Mouse (Mus musculus): ENCODE measurements at regions not wholly inside any gene's neighbourhood (a gene's known extent, or its start where the extent isn't known, plus 50 kb on each side); places are given as distances from the start of the nearest gene placed in this dataset.

GRCm38 (mm10) chr7:70472786-70473185 is 106.3 kb upstream of the Nr2f2 start:
- Histone ChIP-seq H3K4me1 (ENCODE audit: control insufficient read depth, insufficient read depth, low read depth, low read length) (no peaks in the 10 kb centered on the region), H3K4me3 (ENCODE audit: low read length) (no peak overlapping the region), H3K4me2 (ENCODE audit: low read length) (no peak overlapping the region), H3K9ac (ENCODE audit: low read depth, low read length) (no peak overlapping the region), H3K36me3 (ENCODE audit: control insufficient read depth, insufficient read depth, low read length) (no peaks in the 10 kb centered on the region), H3K9me3 (ENCODE audit: control insufficient read depth, low read length) (no peaks in the 10 kb centered on the region), H3K27ac (ENCODE audit: low read depth, low read length) (no peak overlapping the region), H3K27me3 (replicated peaks; ENCODE audit: control insufficient read depth, insufficient read depth, low read length) (no peaks in the 10 kb centered on the region)
- ATAC-seq = no peak
- 78% methylated on average over 4 of the region's 4 CpGs for WGBS

GRCm38 (mm10) chr7:70470557-70470956 is 104.0 kb upstream of the Nr2f2 start:
- Histone ChIP-seq H3K4me1 (ENCODE audit: control insufficient read depth, insufficient read depth, low read depth, low read length) (no peaks in the 10 kb centered on the region), H3K36me3 (ENCODE audit: control insufficient read depth, insufficient read depth, low read length) (no peaks in the 10 kb centered on the region), H3K9me3 (ENCODE audit: control insufficient read depth, low read length) (no peaks in the 10 kb centered on the region), H3K9ac (ENCODE audit: low read depth, low read length) (no peak overlapping the region), H3K27me3 (replicated peaks; ENCODE audit: control insufficient read depth, insufficient read depth, low read length) (no peaks in the 10 kb centered on the region), H3K4me2 (ENCODE audit: low read length) (no peak overlapping the region), H3K27ac (ENCODE audit: low read depth, low read length) (no peak overlapping the region), H3K4me3 (ENCODE audit: low read length) (no peak overlapping the region)
- 98% methylated on average over 2 of the region's 2 CpGs for WGBS
- ATAC-seq = no peak

- Histone ChIP-seq H3K9me3 (ENCODE audit: control insufficient read depth, low read length) (no peaks in the 10 kb centered on the region), H3K4me3 (ENCODE audit: low read length) (no peak overlapping the region), H3K27me3 (replicated peaks; ENCODE audit: control insufficient read depth, insufficient read depth, low read length) (no peaks in the 10 kb centered on the region), H3K36me3 (ENCODE audit: control insufficient read depth, insufficient read depth, low read length) (no peaks in the 10 kb centered on the region), H3K9ac (ENCODE audit: low read depth, low read length) (no peak overlapping the region), H3K27ac (ENCODE audit: low read depth, low read length) (no peak overlapping the region), H3K4me1 (ENCODE audit: control insufficient read depth, insufficient read depth, low read depth, low read length) (no peaks in the 10 kb centered on the region), H3K4me2 (ENCODE audit: low read length) (no peak overlapping the region)
- no peak for ATAC-seq
- WGBS = 90% methylated on average over 4 of the region's 4 CpGs
Observed at GRCm38 (mm10) chr7:70462131-70462530, 95.6 kb upstream of the Nr2f2 start.

GRCm38 (mm10) chr7:70454525-70454924 is 88.0 kb upstream of the Nr2f2 start:
- Histone ChIP-seq H3K4me1 (ENCODE audit: control insufficient read depth, insufficient read depth, low read depth, low read length) (no peaks in the 10 kb centered on the region), H3K9me3 (ENCODE audit: control insufficient read depth, low read length) (no peaks in the 10 kb centered on the region), H3K9ac (ENCODE audit: low read depth, low read length) (no peak overlapping the region), H3K36me3 (ENCODE audit: control insufficient read depth, insufficient read depth, low read length) (no peaks in the 10 kb centered on the region), H3K27me3 (replicated peaks; ENCODE audit: control insufficient read depth, insufficient read depth, low read length) (no peaks in the 10 kb centered on the region), H3K4me3 (ENCODE audit: low read length) (no peak overlapping the region), H3K27ac (ENCODE audit: low read depth, low read length) (no peak overlapping the region), H3K4me2 (ENCODE audit: low read length) (no peak overlapping the region)
- 33% methylated on average over 1 of the region's 1 CpGs for WGBS
- peak; percentile 76 for ATAC-seq

GRCm38 (mm10) chr7:70452816-70453215 is 86.3 kb upstream of the Nr2f2 start:
- H3K4me2 ChIP-seq (ENCODE audit: low read length) = no peak overlapping the region
- 58% methylated on average over 4 of the region's 4 CpGs for WGBS
- ATAC-seq = no peak

GRCm38 (mm10) chr7:70438908-70439307 is 72.4 kb upstream of the Nr2f2 start:
- H3K4me2 ChIP-seq (ENCODE audit: low read length) = no peak overlapping the region
- ATAC-seq = no peak
- no peaks in the 10 kb centered on the region for H3K27me3 ChIP-seq (replicated peaks; ENCODE audit: control insufficient read depth, insufficient read depth, low read length)
- no peak overlapping the region for H3K4me3 ChIP-seq (ENCODE audit: low read length)
- no peaks in the 10 kb centered on the region for H3K9me3 ChIP-seq (ENCODE audit: control insufficient read depth, low read length)
- no peak overlapping the region for H3K27ac ChIP-seq (ENCODE audit: low read depth, low read length)
- WGBS = 94% methylated on average over 6 of the region's 6 CpGs
- no peaks in the 10 kb centered on the region for H3K4me1 ChIP-seq (ENCODE audit: control insufficient read depth, insufficient read depth, low read depth, low read length)
- no peak overlapping the region for H3K9ac ChIP-seq (ENCODE audit: low read depth, low read length)
- H3K36me3 ChIP-seq (ENCODE audit: control insufficient read depth, insufficient read depth, low read length) = no peaks in the 10 kb centered on the region

More at GRCm38 (mm10) chr7:70452816-70453215, 86.3 kb upstream of the Nr2f2 start:
- H3K9ac ChIP-seq (ENCODE audit: low read depth, low read length) = no peak overlapping the region
- no peak overlapping the region for H3K4me3 ChIP-seq (ENCODE audit: low read length)
- H3K27ac ChIP-seq (ENCODE audit: low read depth, low read length) = no peak overlapping the region
- no peaks in the 10 kb centered on the region for H3K36me3 ChIP-seq (ENCODE audit: control insufficient read depth, insufficient read depth, low read length)
- H3K4me1 ChIP-seq (ENCODE audit: control insufficient read depth, insufficient read depth, low read depth, low read length) = no peaks in the 10 kb centered on the region
- H3K27me3 ChIP-seq (replicated peaks; ENCODE audit: control insufficient read depth, insufficient read depth, low read length) = no peaks in the 10 kb centered on the region
- H3K9me3 ChIP-seq (ENCODE audit: control insufficient read depth, low read length) = no peaks in the 10 kb centered on the region

GRCm38 (mm10) chr7:70433838-70434237 is 67.3 kb upstream of the Nr2f2 start:
- Histone ChIP-seq H3K27me3 (replicated peaks; ENCODE audit: control insufficient read depth, insufficient read depth, low read length) (no peaks in the 10 kb centered on the region), H3K4me3 (ENCODE audit: low read length) (no peak overlapping the region), H3K36me3 (ENCODE audit: control insufficient read depth, insufficient read depth, low read length) (no peaks in the 10 kb centered on the region), H3K4me1 (ENCODE audit: control insufficient read depth, insufficient read depth, low read depth, low read length) (no peaks in the 10 kb centered on the region), H3K9ac (ENCODE audit: low read depth, low read length) (no peak overlapping the region), H3K9me3 (ENCODE audit: control insufficient read depth, low read length) (no peaks in the 10 kb centered on the region), H3K27ac (ENCODE audit: low read depth, low read length) (no peak overlapping the region), H3K4me2 (ENCODE audit: low read length) (no peak overlapping the region)
- WGBS = 48% methylated on average over 8 of the region's 8 CpGs
- no peak for ATAC-seq

- Histone ChIP-seq H3K27me3 (replicated peaks; ENCODE audit: control insufficient read depth, insufficient read depth, low read length) (no peaks in the 10 kb centered on the region), H3K9me3 (ENCODE audit: control insufficient read depth, low read length) (no peaks in the 10 kb centered on the region), H3K9ac (ENCODE audit: low read depth, low read length) (no peak overlapping the region), H3K27ac (ENCODE audit: low read depth, low read length) (no peak overlapping the region), H3K36me3 (ENCODE audit: control insufficient read depth, insufficient read depth, low read length) (no peaks in the 10 kb centered on the region), H3K4me3 (ENCODE audit: low read length) (no peak overlapping the region), H3K4me1 (ENCODE audit: control insufficient read depth, insufficient read depth, low read depth, low read length) (no peaks in the 10 kb centered on the region), H3K4me2 (ENCODE audit: low read length) (no peak overlapping the region)
- 66% methylated on average over 6 of the region's 6 CpGs for WGBS
- ATAC-seq = no peak
Observed at GRCm38 (mm10) chr7:70433358-70433757, 66.8 kb upstream of the Nr2f2 start.

- Histone ChIP-seq H3K9me3 (ENCODE audit: control insufficient read depth, low read length) (no peaks in the 10 kb centered on the region), H3K27ac (ENCODE audit: low read depth, low read length) (no peak overlapping the region), H3K4me1 (ENCODE audit: control insufficient read depth, insufficient read depth, low read depth, low read length) (no peaks in the 10 kb centered on the region), H3K4me3 (ENCODE audit: low read length) (no peak overlapping the region), H3K9ac (ENCODE audit: low read depth, low read length) (no peak overlapping the region), H3K27me3 (replicated peaks; ENCODE audit: control insufficient read depth, insufficient read depth, low read length) (no peaks in the 10 kb centered on the region), H3K4me2 (ENCODE audit: low read length) (no peak overlapping the region), H3K36me3 (ENCODE audit: control insufficient read depth, insufficient read depth, low read length) (no peaks in the 10 kb centered on the region)
- no peak for ATAC-seq
- WGBS = 72% methylated on average over 2 of the region's 2 CpGs
Observed at GRCm38 (mm10) chr7:70431712-70432111, 65.2 kb upstream of the Nr2f2 start.

- WGBS = 35% methylated on average over 2 of the region's 2 CpGs
- H3K4me3 ChIP-seq (ENCODE audit: low read length) = no peak overlapping the region
- no peaks in the 10 kb centered on the region for H3K9me3 ChIP-seq (ENCODE audit: control insufficient read depth, low read length)
- H3K27me3 ChIP-seq (replicated peaks; ENCODE audit: control insufficient read depth, insufficient read depth, low read length) = no peaks in the 10 kb centered on the region
- H3K36me3 ChIP-seq (ENCODE audit: control insufficient read depth, insufficient read depth, low read length) = no peaks in the 10 kb centered on the region
- no peak overlapping the region for H3K9ac ChIP-seq (ENCODE audit: low read depth, low read length)
- no peaks in the 10 kb centered on the region for H3K4me1 ChIP-seq (ENCODE audit: control insufficient read depth, insufficient read depth, low read depth, low read length)
- ATAC-seq = no peak
- no peak overlapping the region for H3K4me2 ChIP-seq (ENCODE audit: low read length)
- no peak overlapping the region for H3K27ac ChIP-seq (ENCODE audit: low read depth, low read length)
Observed at GRCm38 (mm10) chr7:70429326-70429725, 62.8 kb upstream of the Nr2f2 start.
